Mouse (Mus musculus): ENCODE measurements around the gene Asb6.

Gene Asb6

DNA sequence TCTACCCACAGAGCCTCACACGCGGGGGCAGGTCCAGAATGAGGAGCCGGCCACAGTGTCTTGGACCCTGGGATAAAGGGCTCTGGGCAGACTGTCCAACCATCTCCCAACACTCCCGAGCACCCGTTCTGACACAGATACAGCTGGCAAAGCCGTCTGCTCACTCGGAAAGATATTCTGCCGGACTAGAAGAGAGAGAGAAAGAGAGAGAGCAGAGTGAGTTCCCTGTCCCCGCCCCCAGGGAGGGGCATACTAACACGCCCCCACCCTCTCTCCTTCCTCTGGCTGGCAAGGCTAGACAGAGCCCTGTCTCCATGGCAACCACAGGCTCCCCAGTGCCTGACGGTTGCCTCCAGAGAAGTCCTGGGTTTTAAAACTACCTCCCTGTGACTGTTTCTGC, 33.8 kb downstream of the Asb6 start:
- peak; percentile 97 for DNase-seq (ENCODE audit: low read depth, low spot score)

DNA sequence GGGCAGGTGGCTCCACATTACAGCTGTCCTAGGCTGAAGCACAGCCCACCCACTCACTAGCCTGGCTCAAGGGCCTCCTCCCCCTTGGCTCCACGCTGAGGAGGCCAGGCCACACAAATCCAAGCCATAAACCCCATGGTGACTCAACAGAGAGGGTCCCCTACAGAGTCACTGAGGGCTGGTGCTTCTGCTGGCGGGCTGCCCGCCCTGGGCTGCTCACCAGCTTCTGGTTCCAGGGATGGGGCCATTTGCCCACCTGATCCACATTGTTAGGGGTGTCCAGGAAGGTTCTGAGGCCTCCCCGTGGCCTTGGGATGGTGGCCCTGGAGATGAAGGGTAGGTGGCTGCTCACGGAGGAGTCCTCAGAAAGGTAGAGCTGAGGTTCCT, 34.3 kb downstream of the Asb6 start:
- no peak for DNase-seq (ENCODE audit: low read depth, low spot score)

DNA sequence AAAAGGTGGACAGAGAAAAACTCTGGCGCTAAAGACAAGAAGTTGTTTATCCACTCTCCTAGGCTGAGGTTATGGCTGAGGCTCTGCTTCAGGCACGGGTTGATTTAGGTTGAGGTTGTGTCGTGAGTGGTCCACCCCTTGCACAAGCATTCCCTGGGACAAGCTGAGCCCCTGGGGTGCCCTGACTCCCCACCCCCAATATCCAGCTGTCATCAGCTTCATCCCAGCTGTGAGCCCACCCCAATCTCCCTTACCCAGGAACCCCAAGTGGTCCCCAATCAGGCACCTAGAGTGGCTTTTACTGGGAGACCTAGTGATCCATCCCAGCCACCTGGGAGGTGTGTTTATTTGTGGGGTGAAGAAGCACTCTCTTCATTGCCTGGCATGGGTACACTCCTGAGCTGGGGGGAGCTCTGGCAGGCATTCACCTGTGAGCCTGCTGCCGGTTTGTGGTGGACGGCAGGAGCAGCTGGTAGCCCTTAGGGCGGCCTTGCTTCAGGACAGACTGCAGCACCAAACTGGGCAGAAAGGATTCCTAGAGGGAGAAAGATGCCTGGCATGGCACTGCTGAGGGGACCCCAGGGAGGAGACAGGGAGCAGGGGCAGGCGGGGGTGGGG, 34.8 kb downstream of the Asb6 start:
- no peak for DNase-seq (ENCODE audit: low read depth, low spot score)

DNA sequence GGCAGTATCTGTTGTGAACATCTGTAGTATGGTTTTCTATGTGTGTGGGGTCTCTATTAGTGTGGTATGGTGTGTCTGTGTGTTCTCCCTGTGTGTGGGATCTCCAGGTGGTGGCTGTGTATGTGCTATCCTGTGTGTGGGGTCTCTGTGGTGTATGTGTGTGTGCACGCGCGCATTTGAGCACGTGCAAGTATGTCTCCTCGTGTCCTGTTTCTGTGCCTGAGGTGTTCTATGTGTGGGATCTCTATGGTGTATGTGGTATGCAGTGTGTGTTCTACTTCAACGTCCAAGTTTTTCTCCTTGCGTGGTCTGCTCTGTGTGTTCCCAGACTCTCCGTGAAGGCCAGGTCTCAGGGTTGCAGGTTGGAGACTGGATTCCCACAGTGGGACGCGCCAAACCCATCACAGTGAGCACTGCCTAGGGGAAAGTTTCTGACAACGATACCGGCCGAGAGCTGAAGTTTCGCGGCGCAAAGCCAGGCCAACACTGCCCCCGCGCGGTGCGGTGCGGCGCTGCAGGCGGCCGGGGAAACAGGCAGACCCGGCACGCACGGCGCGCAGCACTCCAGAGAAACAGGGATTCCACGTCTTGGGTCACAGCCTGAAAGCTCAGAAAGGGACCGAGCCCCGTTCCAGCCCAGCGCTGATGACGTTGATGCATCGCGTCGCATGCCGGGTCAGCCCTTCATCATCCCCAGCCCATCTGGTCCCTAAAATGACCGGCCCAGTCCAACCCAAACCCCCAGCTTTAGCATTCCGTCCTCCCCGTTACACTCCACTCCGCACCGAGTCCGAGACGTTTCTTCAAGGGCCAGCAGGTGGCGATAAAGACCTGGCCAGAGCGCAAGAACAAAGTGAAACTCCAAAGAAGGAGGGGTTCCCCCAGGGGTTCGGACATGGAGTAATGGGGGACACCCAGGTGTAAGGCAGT, 35.7 kb downstream of the Asb6 start:
- DNase-seq (ENCODE audit: low read depth, low spot score): peak; percentile 77

DNA sequence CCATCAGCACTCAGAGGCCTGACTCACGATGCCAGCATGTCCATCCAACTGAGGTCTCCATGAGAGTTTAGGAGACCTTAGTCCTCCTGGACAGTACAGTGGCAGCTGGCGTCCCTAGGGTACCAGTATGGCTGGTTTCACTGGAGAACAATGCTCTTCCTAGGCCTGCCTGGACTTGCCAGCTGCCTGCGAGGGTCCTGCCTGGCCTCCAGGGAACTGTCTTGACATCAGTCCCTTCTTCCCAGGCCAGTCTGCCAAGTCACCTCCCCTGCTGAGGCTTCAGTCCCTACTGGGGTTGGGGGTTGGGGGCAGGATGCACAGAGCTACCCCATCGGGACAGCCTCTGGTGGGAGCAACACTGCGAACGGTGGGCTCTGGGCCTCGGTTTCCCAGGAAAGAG, 38.1 kb downstream of the Asb6 start:
- DNase-seq (ENCODE audit: low read depth, low spot score): no peak

DNA sequence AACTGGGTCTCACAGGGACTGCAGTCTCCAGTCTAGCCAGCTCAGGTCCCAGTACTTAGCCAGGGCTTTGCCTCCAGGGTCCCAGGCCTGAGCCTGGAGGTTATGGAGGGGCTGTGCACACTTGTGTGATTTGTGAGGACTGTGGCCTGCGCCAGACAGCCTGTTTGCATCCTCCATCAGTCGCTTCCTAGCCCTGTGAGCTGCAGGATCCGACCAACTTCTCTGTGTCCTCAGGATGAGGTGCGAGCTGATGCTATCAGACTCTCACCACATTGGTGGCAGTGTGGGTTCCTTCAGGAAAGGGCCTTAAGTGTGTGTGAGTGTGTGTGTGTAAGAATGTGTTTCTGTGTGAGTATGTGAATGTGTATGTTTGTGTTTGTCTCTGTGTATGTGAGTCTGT, 42.7 kb downstream of the Asb6 start:
- DNase-seq (ENCODE audit: low read depth, low spot score): no peak

DNA sequence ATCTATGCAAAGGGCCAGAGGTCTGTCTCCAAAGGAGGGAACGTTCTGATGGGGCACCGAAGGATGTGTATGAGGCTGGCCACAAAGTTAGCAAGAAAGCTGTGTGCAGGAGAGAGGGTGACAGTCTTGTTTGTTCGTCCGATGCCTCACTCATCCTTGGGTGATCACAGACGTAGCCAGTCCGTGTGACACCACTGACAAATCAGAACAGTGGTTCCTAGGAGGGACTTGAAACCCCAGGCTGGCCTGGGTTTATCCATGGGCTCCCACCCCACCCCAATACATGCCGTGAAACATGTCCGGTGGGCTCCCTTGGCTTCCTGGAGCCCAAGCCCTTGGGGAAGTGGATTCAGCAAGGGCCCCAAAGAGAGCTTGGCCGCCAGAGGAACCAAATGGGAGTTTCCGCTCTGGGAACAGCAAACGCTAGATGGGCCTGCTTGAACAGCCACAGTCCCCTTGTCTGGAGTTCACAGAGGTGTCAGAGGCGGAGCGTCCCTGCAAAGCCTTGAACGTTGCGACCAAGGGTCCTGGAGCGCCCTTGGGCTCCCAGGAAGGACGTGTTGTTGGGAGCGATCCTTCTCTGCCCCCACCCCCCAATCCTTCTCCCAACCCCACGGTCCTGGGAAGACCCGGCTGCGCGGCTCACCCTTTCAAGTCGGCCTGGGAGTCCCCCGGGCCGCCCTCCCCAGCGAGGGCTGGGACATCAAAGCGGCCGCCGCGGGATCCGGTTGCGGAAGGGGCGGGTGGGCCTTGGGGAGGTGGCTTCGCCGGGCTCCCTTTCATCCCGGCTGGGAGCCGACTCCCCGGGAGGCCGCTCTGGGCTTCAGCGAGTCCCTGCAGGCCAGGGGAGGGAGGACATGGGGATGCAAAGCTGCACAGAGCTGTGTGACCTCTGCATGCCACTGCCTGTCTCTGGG, 45.8 kb downstream of the Asb6 start:
- no peak for DNase-seq (ENCODE audit: low read depth, low spot score)

DNA sequence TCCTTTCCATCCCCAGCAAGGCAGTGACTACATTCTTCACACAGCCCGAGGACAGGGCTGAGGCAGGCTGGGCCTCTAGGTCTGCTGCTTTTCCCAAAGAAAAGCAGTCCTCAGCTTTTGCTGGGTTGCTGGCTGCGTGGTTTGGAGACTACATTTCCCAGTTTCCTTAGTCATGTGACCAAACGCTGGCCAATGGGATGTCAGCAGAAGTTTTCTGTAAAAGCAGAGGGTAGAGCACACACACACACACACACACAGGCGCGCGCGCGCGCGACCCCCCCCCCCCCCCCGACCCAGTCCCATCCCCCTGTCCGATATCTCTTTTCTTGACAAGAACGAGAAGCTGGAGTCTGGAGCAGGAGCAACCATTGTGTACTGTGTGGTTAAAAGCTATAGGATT, 46.8 kb downstream of the Asb6 start:
- peak; percentile 62 for DNase-seq (ENCODE audit: low read depth, low spot score)

DNA sequence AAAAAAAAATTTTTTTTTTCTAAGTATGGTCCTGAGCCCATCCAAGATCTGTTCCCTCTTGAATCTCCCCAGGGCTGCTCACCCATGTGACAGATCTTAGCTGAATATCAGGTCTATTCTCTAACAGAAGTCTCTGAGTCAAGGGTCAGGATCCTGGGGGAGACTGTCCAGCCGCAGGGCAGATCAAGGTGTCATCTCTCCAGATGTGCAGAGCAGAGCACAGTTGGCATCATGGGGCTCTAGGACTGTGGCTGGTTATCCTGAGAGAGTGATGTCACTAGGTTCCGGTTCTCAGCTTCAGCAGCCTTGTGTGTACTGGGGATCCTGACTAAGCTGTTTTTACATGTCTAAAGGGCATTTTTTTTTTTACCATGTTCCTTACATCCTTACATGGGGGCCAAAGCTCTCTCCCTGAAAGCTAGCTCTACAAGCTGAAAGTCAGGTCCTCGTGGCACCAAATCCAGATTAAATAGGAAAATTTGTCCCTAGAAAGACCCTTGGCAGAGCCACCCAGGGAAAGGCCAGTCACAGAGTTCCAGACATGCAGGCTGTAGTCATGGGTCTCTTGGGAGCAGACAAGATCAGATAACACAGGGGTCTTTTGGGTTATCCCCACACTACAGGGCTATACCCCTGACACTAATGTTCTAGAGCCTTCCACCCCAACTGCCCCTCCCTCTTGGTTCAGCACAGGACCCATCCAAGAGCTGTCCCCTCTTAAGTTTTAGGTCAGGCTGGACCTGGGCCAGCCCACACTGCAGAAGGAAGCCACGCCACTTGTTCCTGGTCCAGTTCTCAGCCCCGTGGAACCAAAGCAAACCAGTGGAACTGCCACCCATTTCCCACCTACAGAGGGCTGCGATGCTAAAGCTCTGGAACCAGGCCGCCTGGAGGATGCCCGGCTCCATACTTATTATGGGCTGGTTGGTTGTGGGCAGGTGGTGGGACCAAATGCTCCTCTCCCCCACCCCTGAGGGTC, 47.5 kb downstream of the Asb6 start:
- no peak for DNase-seq (ENCODE audit: low read depth, low spot score)

DNA sequence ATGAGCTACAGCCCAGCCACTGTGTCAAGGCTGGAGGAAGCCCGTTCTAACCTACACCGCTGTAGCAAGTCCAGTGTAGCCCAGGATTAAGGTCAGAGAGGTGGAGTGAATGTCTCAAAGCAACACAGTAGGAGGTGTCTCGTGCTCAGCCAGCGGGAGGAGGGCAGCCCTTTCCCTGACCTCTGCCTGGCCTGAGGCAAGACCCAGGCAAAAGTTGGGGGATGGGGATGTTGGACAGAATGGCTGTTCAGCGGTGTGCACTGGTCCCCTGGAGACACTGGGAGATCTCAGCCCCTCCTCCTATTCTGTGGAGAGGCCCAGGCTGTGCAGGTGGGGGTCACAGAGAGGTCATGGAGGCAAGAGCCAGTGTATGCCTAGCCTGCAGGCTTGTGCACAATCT, 50.9 kb downstream of the Asb6 start:
- no peak for DNase-seq (ENCODE audit: low read depth, low spot score)

DNA sequence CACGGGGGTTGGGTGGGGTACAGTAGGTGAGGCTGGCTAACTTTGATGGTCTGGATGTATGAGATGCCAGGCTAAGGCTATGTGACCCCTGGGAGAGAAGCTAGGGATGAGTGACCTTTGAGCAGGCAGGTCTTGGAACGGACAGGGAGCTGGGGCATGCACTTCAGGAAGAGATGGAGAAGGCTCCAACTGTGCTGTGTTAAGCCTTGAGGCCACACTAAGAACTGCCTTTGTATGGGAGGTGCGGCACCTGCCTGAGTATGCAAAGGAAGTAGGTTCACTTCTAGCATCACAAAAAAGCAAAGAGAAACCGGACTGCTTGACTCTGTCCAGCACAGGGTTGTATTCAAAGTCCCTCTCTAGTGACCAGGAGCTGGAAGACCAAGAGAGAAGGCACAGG, 51.9 kb downstream of the Asb6 start:
- DNase-seq (ENCODE audit: low read depth, low spot score): no peak

DNA sequence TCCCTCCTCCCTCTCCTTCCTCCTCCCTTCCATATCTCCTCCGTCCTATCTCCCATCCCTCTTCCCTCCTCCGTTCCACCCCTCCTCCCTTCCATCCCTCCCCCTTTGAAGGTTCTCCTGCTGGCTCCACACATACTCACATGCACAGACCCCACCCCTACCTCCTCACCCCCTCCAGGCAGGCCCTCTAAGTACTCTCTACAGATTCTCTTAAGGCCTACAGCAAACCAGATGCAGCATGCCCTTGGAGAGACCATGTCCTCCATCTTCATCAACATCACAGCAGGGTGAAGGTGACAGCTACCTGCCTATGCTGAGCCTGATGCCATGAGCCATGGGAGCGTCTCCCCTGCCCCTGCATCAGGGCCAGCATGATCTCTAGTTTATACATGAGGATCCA, 52.9 kb downstream of the Asb6 start:
- no peak for DNase-seq (ENCODE audit: low read depth, low spot score)

DNA sequence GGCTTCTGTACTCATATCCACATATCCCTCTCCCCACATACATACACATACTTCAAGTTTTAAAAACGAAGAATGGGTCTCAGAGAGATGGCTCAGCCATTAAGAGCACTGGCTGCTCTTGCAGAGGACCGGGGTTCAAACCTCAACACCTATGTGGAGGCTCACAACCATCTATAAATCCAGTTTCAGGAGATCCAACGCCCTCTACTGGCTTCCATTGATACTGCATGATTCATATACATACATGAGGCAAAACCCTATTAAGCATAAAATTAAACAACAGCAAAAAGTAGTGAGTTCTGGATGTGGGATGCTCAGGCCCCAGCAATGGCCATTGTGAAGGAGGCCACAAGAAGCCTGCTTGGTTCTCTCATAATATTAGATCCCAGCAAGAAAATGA, 54.2 kb downstream of the Asb6 start:
- no peak for DNase-seq (ENCODE audit: low read depth, low spot score)

DNA sequence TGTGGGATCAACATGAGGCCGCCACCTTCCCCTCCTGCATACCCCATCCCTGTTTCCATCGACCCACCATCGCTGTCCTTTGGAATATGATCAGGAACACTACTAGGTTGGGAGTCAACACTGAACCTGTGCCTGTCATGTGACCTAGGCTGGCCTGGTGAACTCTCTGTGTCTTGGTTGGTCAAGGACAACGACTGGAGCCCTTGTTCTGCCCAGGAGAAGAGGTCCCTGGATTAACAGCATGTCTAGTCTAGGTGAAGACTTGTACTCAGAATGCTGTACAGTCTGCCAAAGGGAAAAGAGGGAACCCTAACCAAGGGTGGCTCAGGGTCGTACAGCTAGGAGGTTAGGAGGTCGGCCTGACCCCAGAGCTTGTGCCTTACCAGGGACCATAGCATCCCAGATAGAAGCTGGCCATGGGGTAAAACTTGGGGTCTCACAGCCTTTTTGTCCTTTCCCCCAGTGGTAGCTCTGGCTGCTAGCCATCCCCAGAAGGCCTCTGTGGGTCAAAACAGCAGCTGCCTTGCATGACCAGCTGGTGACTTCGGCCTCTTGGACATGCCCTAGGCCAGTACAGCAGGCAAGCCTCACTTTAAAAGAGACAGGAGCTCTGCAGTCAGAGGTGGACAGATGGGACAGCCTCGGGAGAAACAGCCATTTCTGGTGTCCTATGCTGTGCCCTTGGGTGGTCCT, 56.7 kb downstream of the Asb6 start:
- no peak for DNase-seq (ENCODE audit: low read depth, low spot score)
